Mouse (Mus musculus): Measurements from ENCODE around the gene Cul3. TPM values are rescaled to one million over a fixed set of nuclear protein-coding genes. Genes with fewer than 3 reads are reported as not detected.
"Not testable (repeated sequence)": the region's sequence is repeated elsewhere in the genome, so short reads cannot be mapped to it uniquely, and the experiment has no call there.

Cul3 gene
- total RNA-seq (2021) = 100 to 1,000 TPM; 114 to 118 TPM
- long read RNA-seq, experiment 1, full-length matches to known transcripts = 117 of 151 reads
- long read RNA-seq, experiment 1, partial matches to known transcripts = 7 of 151 reads
- long read RNA-seq, experiment 1, other reads (novel, unspliced or antisense) = 27 of 151 reads
- long read RNA-seq, experiment 2, full-length matches to known transcripts = 52 of 71 reads
- long read RNA-seq, experiment 2, partial matches to known transcripts = 6 of 71 reads
- long read RNA-seq, experiment 2, other reads (novel, unspliced or antisense) = 13 of 71 reads

GRCm38 (mm10) chr1:80340436-80341376 lies at the start of gene Cul3:
Gene Cul3 (minus strand): TSS chr1:80340480.
- peak; percentile 97 for DNase-seq

DNA sequence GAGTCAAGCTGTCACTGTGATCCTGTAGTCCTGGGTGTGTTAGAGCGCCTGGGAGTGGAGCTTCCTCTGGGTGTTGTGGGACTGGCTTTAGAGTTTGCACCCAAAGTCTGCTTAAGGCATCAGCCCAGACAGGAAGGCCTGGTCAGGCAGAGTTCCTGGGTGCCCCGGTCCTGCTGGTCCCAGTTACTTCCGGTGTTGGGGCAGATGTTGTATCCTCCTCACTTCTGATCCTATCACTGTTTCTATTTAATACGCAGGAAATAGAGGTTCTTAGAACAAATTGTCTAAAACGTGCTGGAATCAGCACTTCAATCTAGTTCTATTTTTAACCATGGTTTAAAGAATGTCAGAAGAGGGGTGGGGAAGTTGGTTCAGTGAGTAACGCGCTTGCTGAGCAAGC lies 49.2 kb upstream of the Cul3 start:
- DNase-seq = no peak

GRCm38 (mm10) chr1:80383613-80384589 lies 43.6 kb upstream of the Cul3 start:
- DNase-seq = no peak

GRCm38 (mm10) chr1:80382928-80383327 lies 42.6 kb upstream of the Cul3 start:
- no peak for DNase-seq

GRCm38 (mm10) chr1:80381302-80381701 lies 41.0 kb upstream of the Cul3 start:
- no peak for DNase-seq

DNA sequence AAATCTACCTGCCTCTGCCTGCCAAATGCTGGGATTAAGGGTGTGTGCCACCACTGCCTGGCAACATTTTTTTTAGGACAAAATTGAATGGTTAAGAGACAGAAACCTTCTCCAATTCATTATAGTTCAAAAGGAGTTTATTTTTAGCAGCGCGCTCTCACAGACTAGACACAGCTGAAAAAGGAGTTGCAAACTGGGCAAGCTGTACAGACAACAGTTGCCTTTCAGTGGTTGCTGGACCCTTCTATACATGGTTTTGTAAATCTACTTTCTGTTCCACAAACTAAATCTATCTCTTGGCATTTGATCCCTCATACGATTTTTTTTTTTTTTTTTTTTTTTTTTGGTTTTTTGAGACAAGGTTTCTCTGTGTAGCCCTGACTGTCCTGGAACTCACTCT lies 31.7 kb upstream of the Cul3 start:
- no peak for DNase-seq

- DNase-seq = no peak
Observed at GRCm38 (mm10) chr1:80371189-80371889, 31.1 kb upstream of the Cul3 start.

- DNase-seq = no peak
Observed at GRCm38 (mm10) chr1:80363486-80363885, 23.2 kb upstream of the Cul3 start.

GRCm38 (mm10) chr1:80362946-80363345 lies 22.7 kb upstream of the Cul3 start:
- DNase-seq = no peak

GRCm38 (mm10) chr1:80362400-80362799 lies 22.1 kb upstream of the Cul3 start:
- DNase-seq = no peak

GRCm38 (mm10) chr1:80361771-80362170 lies 21.5 kb upstream of the Cul3 start:
- not testable (repeated sequence) for DNase-seq

DNA sequence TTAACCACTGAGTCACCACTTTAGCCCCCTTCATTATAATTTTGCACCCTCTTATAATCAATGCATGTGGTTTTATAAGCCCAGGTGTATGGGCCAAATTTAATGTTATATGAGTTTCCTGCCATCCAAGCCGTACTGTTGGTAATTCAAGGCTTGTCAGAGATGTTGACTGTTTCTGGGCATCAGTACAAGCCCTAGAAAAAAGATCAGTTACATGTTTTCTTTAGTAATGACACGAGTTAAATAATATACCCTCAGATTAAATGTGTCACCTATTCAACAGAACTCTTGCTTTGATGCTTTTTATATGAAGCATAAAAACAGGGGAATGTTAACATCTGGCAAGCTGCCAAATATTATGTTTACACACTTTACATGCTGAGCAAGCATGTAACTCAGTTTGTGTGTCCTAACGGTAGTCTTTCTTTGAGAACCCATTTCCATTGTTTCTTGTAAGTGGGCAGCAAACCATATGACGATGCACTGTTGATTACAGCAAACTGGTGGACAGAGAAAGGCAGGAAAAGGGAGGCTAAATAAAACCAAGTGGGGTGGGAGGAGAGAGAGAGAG lies 19.8 kb upstream of the Cul3 start:
- DNase-seq = no peak

DNA sequence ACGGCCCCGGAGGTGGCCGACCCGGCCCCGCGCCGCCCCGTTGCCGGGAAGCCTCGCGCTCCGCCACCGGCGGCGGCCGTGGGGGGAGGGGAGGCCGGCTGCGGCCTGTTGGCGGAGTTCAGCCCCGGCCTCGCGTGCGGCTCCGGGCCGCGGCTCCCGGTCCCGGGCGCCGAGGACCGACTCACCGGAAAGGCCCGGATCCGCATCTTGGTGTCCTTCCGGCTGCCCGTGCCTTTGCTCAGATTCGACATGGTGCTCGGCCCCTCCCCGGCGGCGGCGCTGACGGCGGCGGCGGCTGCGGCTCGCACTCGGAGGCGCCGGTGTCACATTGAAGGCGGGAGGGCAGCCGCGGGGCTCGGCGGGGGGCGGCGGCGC lies 232 bp downstream of the Cul3 start:
- peak; percentile 76 for DNase-seq

GRCm38 (mm10) chr1:80339425-80340021 lies 757 bp downstream of the Cul3 start:
- no peak for DNase-seq

- DNase-seq = no peak
Observed at GRCm38 (mm10) chr1:80338398-80338797, 1.9 kb downstream of the Cul3 start.

DNA sequence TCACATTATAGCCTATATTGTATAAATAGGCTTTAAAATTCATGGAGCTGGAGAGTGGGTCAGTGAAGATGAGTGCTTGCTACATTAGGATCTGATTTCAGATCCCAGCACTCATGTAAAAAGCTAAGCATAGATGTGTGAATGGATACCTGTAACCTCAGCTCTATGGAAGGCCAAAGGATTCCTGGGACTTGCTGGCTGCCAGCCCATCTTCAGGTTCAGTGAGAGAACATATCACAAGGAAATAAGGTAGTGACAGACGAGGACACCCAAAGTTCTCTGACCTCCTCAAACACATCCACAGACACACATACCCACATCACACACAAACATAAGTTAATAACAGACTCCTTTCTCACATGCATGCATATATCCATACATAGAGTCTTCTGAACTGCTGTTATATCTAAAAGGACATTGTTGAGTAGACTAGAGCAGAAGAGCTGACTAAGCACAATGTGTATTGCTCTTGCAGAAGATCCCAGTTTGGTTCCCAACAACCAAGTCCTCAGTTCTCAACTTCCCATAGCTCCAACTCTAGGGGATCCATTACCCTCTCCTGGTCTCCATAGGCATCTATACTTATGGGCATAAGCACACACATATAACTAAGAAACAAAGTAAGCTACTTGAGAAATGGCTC lies 4.4 kb downstream of the Cul3 start:
- DNase-seq = no peak

DNA sequence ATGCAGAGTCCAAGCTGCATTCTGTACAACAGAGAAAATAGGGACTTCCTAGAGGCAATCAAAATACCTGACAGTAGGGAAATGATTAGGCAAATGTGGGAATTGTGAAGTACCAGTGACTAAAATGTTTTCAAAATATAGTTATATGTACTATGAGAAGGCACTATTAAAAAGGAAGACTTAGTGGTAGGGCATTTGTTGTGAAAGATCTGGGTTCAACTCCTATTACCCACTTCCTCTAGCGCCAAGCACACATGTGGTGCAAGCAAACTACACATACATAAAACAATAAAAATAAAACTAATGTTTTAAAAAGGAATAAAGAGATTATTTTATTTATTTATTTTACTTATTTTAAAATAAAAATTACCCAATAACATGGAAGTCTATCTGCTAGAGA lies 5.2 kb downstream of the Cul3 start:
- DNase-seq = no peak

DNA sequence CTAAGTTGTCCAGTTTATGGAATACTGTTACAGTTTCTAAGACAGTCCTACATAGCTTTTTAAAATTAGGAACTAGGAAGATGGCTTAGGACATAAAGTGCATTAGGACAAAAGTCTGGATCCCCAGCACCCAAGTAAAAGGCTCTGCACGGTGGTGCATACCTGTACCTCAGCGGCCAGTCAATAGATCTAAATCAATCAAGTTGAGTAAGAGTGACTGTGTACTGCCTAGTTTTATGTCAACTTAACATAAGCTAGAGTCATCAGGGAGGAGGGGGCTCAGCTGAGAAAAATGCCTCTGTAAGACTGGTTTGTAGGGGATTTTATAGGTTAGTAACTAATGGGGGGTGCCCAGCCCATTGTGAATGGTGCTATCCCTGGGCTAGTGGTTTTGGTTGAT lies 9.3 kb downstream of the Cul3 start:
- no peak for DNase-seq

- DNase-seq = no peak
Observed at GRCm38 (mm10) chr1:80325761-80326160, 14.5 kb downstream of the Cul3 start.

DNA sequence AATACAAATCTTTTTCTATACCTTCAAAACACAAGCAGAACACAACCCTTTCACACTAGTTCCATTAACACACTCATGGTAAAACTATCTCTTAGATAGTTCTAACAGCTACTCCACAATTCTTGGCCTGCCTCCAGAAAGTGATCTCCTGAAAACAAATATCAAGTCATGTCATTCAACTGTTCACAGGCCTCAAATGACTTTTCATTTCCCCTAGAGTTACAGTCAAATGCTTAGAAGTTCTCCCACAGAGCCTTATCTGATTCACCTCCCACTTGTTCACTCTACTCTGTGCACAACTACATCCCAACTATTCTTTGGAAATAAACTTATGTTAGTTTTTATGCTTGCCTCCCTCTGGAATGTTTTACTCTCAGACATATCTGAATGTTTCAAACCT lies 15.9 kb downstream of the Cul3 start:
- DNase-seq = no peak

Data from adrenal gland, postnatal 10 days (tissue).